Mouse (Mus musculus) limb, embryonic 13.5 days (tissue): ENCODE results near the gene Gli2. TPM values are rescaled to one million over a fixed set of nuclear protein-coding genes. Genes with fewer than 3 reads are reported as not detected.

Source experiments
- ATAC-seq: fragments of 200-750 bp; cut with Nextera tagmentation; 2 replicates; pipeline ENCODE4 v1.8.0; 2017; ENCODE audit warnings: low read depth, moderate number of reproducible peaks, moderate TSS enrichment; ENCODE audit not compliant: low FRiP score
- H3K27ac ChIP-seq: fragments of 300-500 bp; sonication (generic); 2 replicates; pipeline ENCODE4 v1.5.1; 2015; ENCODE audit warnings: inconsistent platforms, mild to moderate bottlenecking, moderate library complexity
- H3K27me3 ChIP-seq: fragments of 300-500 bp; sonication (generic); 2 replicates; pipeline ENCODE4 v1.6.1; 2015; ENCODE audit warnings: mild to moderate bottlenecking, inconsistent platforms
- H3K36me3 ChIP-seq: fragments of 300-500 bp; sonication (generic); 2 replicates; pipeline ENCODE4 v1.6.1; 2015; ENCODE audit warnings: inconsistent platforms, mild to moderate bottlenecking, moderate library complexity
- H3K4me1 ChIP-seq: fragments of 300-500 bp; sonication (generic); 2 replicates; pipeline ENCODE4 v1.6.1; 2015; ENCODE audit warnings: inconsistent platforms
- H3K4me2 ChIP-seq: fragments of 300-500 bp; sonication (generic); replicated peaks from 2 replicates; pipeline ENCODE4 v1.6.1; 2015; ENCODE audit warnings: inconsistent platforms, mild to moderate bottlenecking, moderate library complexity
- H3K4me3 ChIP-seq: fragments of 300-500 bp; sonication (generic); 2 replicates; pipeline ENCODE4 v1.5.1; 2015; ENCODE audit warnings: moderate library complexity, mild to moderate bottlenecking, inconsistent platforms
- H3K9ac ChIP-seq: fragments of 300-500 bp; sonication (generic); 2 replicates; pipeline ENCODE4 v1.6.1; 2015; ENCODE audit warnings: mild to moderate bottlenecking, inconsistent platforms
- H3K9me3 ChIP-seq: fragments of 300-500 bp; sonication (generic); 2 replicates; pipeline ENCODE4 v1.6.1; 2016; ENCODE audit warnings: inconsistent platforms
- WGBS: fragments of 180-500 bp; shearing (Covaris S2); methylation state at CpG from one replicate; pipeline ENCODE4 v1.1.7; 2015; 5-methylcytosine and 5-hydroxymethylcytosine counted together
- polyA plus RNA-seq: library from polyadenylated mRNA; unstranded; fragments of >200 nt; fragmentation: Nextera tagmentation; extraction: Ambion mirVana; gene quantifications from 2 replicates; pipeline ENCODE4 v1.2.1, GENCODE M21; 2015

Gene Gli2
- polyA plus RNA-seq, 1 experiment from 2014 or later = 18.2 TPM

DNA sequence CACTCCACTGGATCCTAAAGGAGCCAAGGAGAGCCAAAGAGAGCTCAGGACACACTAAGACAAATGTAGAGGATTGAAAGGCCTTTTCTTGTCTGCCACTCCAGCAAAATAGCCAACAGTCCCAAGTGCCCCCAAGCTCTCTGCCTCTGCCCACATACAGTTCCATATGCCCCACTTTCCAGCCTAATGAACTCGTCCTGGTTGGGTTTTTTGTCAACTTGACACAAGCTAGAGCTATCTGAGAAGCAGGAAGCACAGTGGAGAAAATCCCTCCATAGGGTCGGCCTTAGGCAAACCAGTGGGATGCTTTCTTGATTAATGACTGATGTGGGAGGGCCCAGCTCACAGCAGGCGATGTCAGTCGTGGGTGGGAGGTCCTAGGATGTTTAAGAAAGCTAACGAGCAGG lies 70.6 kb downstream of the Gli2 start:
- Histone ChIP-seq H3K9me3 (no peaks in the 10 kb centered on the region), H3K9ac (0 out of 2 replicates have a peak overlapping the region, but pooled peaks have one; percentile 43), H3K4me2 (peak overlapping the region; percentile 56), H3K36me3 (peaks cover 27% of the 10 kb centered on the region), H3K4me3 (peak overlapping the region; percentile 30; the same call in 1 of the 2 replicates), H3K4me1 (peaks cover 77% of the 10 kb centered on the region), H3K27me3 (no peaks in the 10 kb centered on the region), H3K27ac (peak overlapping the region; percentile 94)
- peak; percentile 38 for ATAC-seq
- 3% methylated on average over 5 of the region's 5 CpGs for WGBS

GRCm38 (mm10) chr1:118981943-118982804 lies 71.2 kb downstream of the Gli2 start:
- Histone ChIP-seq H3K36me3 (peaks cover 22% of the 10 kb centered on the region), H3K4me1 (peaks cover 82% of the 10 kb centered on the region), H3K9me3 (no peaks in the 10 kb centered on the region), H3K4me3 (peak overlapping the region; percentile 30), H3K27ac (peak overlapping the region; percentile 94), H3K9ac (peak overlapping the region; percentile 46; the same call in 1 of the 2 replicates), H3K4me2 (peak overlapping the region; percentile 56), H3K27me3 (no peaks in the 10 kb centered on the region)
- peak; percentile 93 for ATAC-seq
- 4% methylated on average over 16 of the region's 16 CpGs for WGBS

GRCm38 (mm10) chr1:118980636-118981035 lies 72.8 kb downstream of the Gli2 start:
- H3K4me2 ChIP-seq = peak overlapping the region; percentile 56

DNA sequence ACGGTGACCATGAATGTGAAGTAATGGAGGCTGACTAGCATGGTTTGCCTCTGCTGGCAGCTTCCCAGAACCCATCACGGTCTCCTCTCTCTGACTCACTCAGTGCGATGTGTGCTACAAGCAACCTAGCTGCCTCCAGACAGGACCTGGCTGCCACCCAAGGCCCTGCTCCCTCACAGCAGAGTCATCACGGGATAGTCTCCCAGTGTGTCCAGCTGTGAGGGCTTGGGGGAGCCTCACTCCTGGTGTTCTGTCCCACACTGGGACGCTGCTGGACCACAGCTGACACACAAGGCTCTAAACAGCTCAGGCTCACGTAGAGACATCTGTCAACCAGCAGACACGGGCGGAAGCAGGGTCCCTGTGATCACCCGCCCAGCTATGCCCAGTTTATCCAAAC lies 76.8 kb downstream of the Gli2 start:
- Histone ChIP-seq H3K4me3 (no peak overlapping the region), H3K27me3 (no peaks in the 10 kb centered on the region), H3K27ac (peak overlapping the region; percentile 55), H3K9me3 (no peaks in the 10 kb centered on the region), H3K36me3 (peaks cover 41% of the 10 kb centered on the region), H3K9ac (no peak overlapping the region), H3K4me2 (no peak overlapping the region), H3K4me1 (peaks cover 45% of the 10 kb centered on the region)
- 53% methylated on average over 9 of the region's 9 CpGs for WGBS
- 0 out of 2 replicates have a peak, but pooled peaks have one; percentile 45 for ATAC-seq

More at GRCm38 (mm10) chr1:118980636-118981035, 72.8 kb downstream of the Gli2 start:
- Histone ChIP-seq H3K27ac (no peak overlapping the region), H3K4me1 (peaks cover 86% of the 10 kb centered on the region), H3K9ac (no peak overlapping the region), H3K27me3 (no peaks in the 10 kb centered on the region), H3K36me3 (peaks cover 9% of the 10 kb centered on the region), H3K4me3 (no peak overlapping the region), H3K9me3 (no peaks in the 10 kb centered on the region)
- ATAC-seq = no peak
- 70% methylated on average over 7 of the region's 7 CpGs for whole genome bisulfite sequencing

DNA sequence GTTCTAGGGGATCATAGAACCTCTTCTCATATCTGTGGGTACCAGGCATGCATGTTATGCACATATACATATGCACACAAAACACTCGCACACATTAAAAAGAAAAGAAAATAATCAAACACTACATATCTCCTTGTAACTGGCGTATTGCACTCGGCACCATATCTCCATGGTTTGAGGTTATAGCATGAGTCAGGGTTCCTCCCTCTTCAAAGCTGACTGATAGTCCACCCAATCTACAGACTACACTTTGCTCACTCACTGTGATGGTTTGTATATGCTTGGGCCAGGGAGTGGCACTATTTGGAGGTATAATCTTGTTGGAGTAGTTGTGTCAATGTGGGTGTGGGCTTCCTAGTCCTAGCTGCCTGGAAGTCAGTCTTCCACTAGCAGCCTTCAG lies 78.0 kb downstream of the Gli2 start:
- 0 out of 2 replicates have a peak, but pooled peaks cover 7% of the 10 kb centered on the region for H3K9me3 ChIP-seq
- 94% methylated on average over 3 of the region's 3 CpGs for WGBS
- H3K4me1 ChIP-seq = peaks cover 33% of the 10 kb centered on the region
- H3K4me2 ChIP-seq = no peak overlapping the region
- H3K27me3 ChIP-seq = no peaks in the 10 kb centered on the region
- no peak overlapping the region for H3K9ac ChIP-seq
- ATAC-seq = no peak
- H3K4me3 ChIP-seq = no peak overlapping the region
- no peak overlapping the region for H3K27ac ChIP-seq
- H3K36me3 ChIP-seq = peaks cover 51% of the 10 kb centered on the region

DNA sequence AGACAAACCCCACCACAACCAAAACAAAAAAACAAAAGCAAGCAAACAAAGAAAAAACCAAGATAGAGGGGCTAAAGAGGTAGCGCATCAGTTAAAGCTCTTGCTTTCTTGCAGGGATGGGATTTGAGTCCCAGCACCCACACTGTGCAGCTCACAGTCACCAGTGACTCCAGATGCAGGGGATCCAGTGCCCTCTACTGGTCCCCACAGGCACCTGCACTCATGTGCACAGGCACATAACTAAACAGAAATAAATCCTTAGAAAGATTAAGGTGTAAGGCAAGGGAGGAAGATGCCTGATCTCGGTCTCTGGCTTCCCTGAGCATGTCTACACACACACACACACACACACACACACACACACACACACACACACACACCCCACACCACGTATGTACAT lies 83.4 kb downstream of the Gli2 start:
- Histone ChIP-seq H3K4me3 (no peak overlapping the region), H3K9me3 (0 out of 2 replicates have a peak, but pooled peaks cover 8% of the 10 kb centered on the region), H3K4me1 (peaks cover 21% of the 10 kb centered on the region), H3K36me3 (peaks cover 65% of the 10 kb centered on the region), H3K27me3 (no peaks in the 10 kb centered on the region), H3K4me2 (no peak overlapping the region), H3K27ac (no peak overlapping the region), H3K9ac (no peak overlapping the region)
- ATAC-seq = no peak
- 92% methylated on average over 2 of the region's 3 CpGs for WGBS

DNA sequence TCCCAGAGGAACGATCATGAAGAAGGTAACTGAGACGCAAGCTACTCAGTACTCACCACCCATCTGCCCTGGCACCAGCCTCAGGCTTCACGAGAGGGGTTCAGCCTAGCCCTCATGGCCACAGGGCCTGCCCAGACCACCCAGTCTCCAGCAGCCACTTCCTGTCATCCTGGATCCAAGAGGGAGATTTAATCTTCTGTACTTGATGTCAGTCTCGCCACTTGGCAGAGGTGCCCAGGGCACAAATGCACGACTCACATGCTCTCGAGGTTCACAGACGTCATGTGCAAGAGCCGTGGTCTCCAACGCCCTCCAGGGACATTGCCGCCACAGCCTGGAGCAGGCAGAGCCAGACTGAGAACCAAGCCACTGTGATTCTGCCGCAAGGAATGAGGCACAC lies 84.0 kb downstream of the Gli2 start:
- H3K36me3 ChIP-seq = peaks cover 69% of the 10 kb centered on the region
- H3K4me3 ChIP-seq = no peak overlapping the region
- peaks cover 21% of the 10 kb centered on the region for H3K4me1 ChIP-seq
- no peak overlapping the region; the same call in 1 of the 2 replicates for H3K9ac ChIP-seq
- H3K9me3 ChIP-seq = 0 out of 2 replicates have a peak, but pooled peaks cover 8% of the 10 kb centered on the region
- H3K4me2 ChIP-seq = no peak overlapping the region
- H3K27ac ChIP-seq = no peak overlapping the region
- 70% methylated on average over 11 of the region's 11 CpGs for WGBS
- no peak for ATAC-seq
- H3K27me3 ChIP-seq = no peaks in the 10 kb centered on the region

DNA sequence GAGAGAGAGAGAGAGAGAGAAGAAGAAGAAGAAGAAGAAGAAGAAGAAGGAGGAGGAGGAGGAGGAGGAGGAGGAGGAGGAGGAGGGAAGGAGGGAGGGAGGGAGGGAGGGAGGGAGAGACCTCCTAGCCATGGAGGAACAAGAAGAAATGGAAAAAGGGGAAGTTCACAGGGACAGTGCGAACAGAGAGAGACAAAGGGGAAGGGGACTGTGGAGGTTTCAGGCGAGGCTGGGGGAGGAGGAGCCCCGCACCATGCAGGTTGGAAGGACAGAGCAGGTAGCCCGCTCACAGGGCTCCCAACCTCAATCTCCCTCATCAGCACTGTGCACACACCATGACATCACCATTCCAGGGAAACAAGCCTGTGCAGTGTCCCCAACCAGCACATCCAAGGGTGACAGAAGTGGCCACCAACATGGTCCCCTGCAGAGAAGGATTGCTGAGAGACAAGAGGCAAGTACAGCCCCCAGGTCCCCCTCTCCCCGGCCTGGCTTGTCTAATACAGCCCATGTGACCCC lies 84.7 kb downstream of the Gli2 start:
- WGBS = 85% methylated on average over 5 of the region's 5 CpGs
- peaks cover 21% of the 10 kb centered on the region for H3K4me1 ChIP-seq
- 0 out of 2 replicates have a peak, but pooled peaks cover 8% of the 10 kb centered on the region for H3K9me3 ChIP-seq
- peak; percentile 58; the same call in 1 of the 2 replicates for ATAC-seq
- H3K36me3 ChIP-seq = peaks cover 72% of the 10 kb centered on the region
- no peak overlapping the region for H3K27ac ChIP-seq
- H3K4me2 ChIP-seq = no peak overlapping the region
- H3K4me3 ChIP-seq = no peak overlapping the region
- H3K9ac ChIP-seq = no peak overlapping the region; the same call in 1 of the 2 replicates
- H3K27me3 ChIP-seq = no peaks in the 10 kb centered on the region

DNA sequence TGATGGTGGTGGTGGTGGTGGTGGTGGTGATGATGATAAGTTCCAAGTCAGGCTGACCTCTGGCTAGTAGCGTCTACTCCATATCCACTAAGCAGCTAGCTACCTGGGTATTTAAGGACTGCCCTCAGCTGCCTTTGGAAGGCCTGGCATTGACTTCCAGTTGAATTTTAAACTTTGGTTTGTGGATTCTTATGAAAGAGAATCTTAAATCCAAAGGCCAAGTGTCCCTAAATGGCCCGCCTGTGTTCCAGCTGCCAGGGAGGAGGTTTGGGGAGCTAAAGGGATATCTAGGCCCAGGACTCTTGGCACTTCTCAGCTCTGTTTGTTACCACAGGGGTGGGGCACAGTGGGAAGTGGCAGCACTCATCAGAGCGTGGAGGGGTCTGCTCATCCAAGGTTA lies 85.4 kb downstream of the Gli2 start:
- ATAC-seq = no peak
- Histone ChIP-seq H3K36me3 (peaks cover 67% of the 10 kb centered on the region), H3K9me3 (0 out of 2 replicates have a peak, but pooled peaks cover 8% of the 10 kb centered on the region), H3K4me1 (peaks cover 21% of the 10 kb centered on the region), H3K9ac (no peak overlapping the region), H3K4me2 (no peak overlapping the region), H3K27me3 (no peaks in the 10 kb centered on the region), H3K27ac (no peak overlapping the region), H3K4me3 (no peak overlapping the region)
- 94% methylated on average over 3 of the region's 3 CpGs for WGBS

DNA sequence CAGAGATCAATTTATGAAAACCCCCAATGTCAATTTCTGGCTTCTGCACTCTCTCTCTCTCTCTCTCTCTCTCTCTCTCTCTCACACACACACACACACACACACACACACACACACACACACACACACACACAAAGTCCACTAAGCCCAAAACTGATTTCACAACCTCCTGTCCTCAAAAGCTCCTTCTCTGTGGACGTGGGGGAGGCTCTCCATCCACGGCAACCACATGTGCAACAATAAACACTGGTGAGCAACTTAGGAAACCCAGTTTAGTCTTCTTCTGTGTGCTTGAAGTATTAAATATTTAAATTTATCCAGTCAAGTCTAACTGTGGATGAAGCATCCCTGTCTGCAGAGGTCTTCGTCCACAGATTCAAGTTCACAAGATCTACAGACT lies 86.1 kb downstream of the Gli2 start:
- Histone ChIP-seq H3K4me2 (no peak overlapping the region), H3K27ac (no peak overlapping the region), H3K27me3 (no peaks in the 10 kb centered on the region), H3K4me1 (peaks cover 21% of the 10 kb centered on the region), H3K9me3 (0 out of 2 replicates have a peak, but pooled peaks cover 8% of the 10 kb centered on the region), H3K4me3 (no peak overlapping the region), H3K9ac (no peak overlapping the region), H3K36me3 (peaks cover 61% of the 10 kb centered on the region)
- no peak for ATAC-seq
- WGBS = 77% methylated on average over 3 of the region's 3 CpGs

DNA sequence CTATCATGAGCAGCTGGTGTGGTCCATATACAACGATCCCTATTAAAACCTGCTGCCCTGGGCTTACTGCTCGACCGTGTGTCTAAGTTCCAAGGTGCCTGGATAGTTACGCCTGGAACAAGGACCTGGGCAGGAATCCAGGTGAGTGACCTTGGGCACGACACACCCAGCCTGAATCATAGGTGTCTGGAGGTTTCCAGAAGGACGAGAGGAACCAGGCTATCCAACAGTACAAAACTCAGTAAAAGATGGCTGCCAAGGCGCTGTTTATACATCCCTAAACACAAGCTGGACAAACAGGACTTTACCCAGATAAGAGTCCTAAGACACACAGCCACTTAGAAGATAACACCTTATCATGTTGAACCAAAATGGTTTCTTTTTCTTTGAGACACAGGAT lies 94.8 kb downstream of the Gli2 start:
- Histone ChIP-seq H3K36me3 (peaks cover 15% of the 10 kb centered on the region), H3K27me3 (no peaks in the 10 kb centered on the region), H3K9ac (no peak overlapping the region), H3K9me3 (no peaks in the 10 kb centered on the region), H3K4me1 (peaks cover 51% of the 10 kb centered on the region), H3K4me2 (no peak overlapping the region), H3K27ac (no peak overlapping the region), H3K4me3 (no peak overlapping the region)
- WGBS = 88% methylated on average over 7 of the region's 7 CpGs
- ATAC-seq = no peak

DNA sequence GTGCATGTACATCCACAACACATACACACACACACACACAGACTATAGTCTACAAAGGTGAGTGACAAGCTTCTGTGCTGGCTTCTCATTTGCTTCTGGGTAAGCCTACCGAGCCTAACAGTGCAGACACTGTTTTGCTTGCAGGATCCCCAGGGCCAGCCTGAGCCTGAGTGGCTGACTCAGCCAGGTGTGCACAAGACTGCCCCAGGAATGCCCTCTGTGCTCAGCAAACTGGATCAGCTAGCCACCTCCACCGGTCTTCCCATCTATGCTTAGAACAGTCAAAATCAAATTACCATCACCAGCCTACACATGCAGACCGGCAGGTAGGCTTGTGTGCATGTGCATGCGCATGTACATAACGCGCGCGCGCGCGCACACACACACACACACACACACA lies 97.6 kb downstream of the Gli2 start:
- 86% methylated on average over 11 of the region's 11 CpGs for WGBS

More for the DNA sequence above, 97.6 kb downstream of the Gli2 start:
- Histone ChIP-seq H3K4me1 (peaks cover 63% of the 10 kb centered on the region), H3K36me3 (peaks cover 20% of the 10 kb centered on the region), H3K9ac (no peak overlapping the region), H3K4me3 (no peak overlapping the region), H3K9me3 (no peaks in the 10 kb centered on the region), H3K4me2 (no peak overlapping the region), H3K27me3 (no peaks in the 10 kb centered on the region), H3K27ac (peak overlapping the region; percentile 44; the same call in 1 of the 2 replicates)
- ATAC-seq = 0 out of 2 replicates have a peak, but pooled peaks have one; percentile 16
